ENCODE assay signal across 27 mouse cellular contexts in genomic region chr4:35173551-35173950, GRCm38 (mm10). TPM values are rescaled to one million over a fixed set of nuclear protein-coding genes. Genes with fewer than 3 reads are reported as not detected.
"Had no signal": no experiment of that assay in that cellular context is flagged by ENCODE, and none has a peak within 500 bp of the region (broad histone marks: within the 10 kb centered on the region; RNA-seq: fewer than 3 reads in every experiment).

No protein-coding gene starts in this region.

- H3K36me3 ChIP-seq: limb, embryonic 10.5 days; limb, embryonic 13.5 days; liver, embryonic 13.5 days; midbrain, embryonic 10.5 days; midbrain, embryonic 15.5 days; neural tube, embryonic 12.5 days; neural tube, embryonic 15.5 days had no signal

- H3K9me3 ChIP-seq: limb, embryonic 10.5 days; limb, embryonic 13.5 days; liver, embryonic 13.5 days; midbrain, embryonic 10.5 days; midbrain, embryonic 15.5 days; neural tube, embryonic 12.5 days; neural tube, embryonic 15.5 days had no signal

- H3K9ac ChIP-seq: limb, embryonic 13.5 days; liver, embryonic 13.5 days; midbrain, embryonic 15.5 days; neural tube, embryonic 12.5 days; neural tube, embryonic 15.5 days had no signal

- DNase-seq: kidney, adult 2 months; kidney, postnatal 25 days; layer of hippocampus, adult 9-11 months; liver, embryonic 13.5 days; lung, adult 2 months; right cerebral cortex, adult 18-20 months; right cerebral cortex, postnatal 14 days; thymus, adult 18-20 months; thymus, postnatal 36 days had no signal

- H3K4me3 ChIP-seq: layer of hippocampus, adult 2 months; limb, embryonic 10.5 days; limb, embryonic 13.5 days; liver, embryonic 13.5 days; megakaryocyte, embryonic 14.5 days; midbrain, embryonic 10.5 days; midbrain, embryonic 15.5 days; neural tube, embryonic 12.5 days; neural tube, embryonic 15.5 days had no signal

- H3K4me1 ChIP-seq: limb, embryonic 10.5 days; megakaryocyte, embryonic 14.5 days; midbrain, embryonic 10.5 days; midbrain, embryonic 15.5 days; neural tube, embryonic 12.5 days had no signal

- H3K27me3 ChIP-seq: limb, embryonic 13.5 days; liver, embryonic 13.5 days; megakaryocyte, embryonic 14.5 days; midbrain, embryonic 15.5 days; neural tube, embryonic 12.5 days; neural tube, embryonic 15.5 days had no signal

- H3K4me2 ChIP-seq: limb, embryonic 13.5 days; liver, embryonic 13.5 days; midbrain, embryonic 15.5 days; neural tube, embryonic 12.5 days; neural tube, embryonic 15.5 days had no signal

- H3K27ac ChIP-seq: kidney, postnatal 0 days; layer of hippocampus, adult 2 months; limb, embryonic 10.5 days; liver, embryonic 13.5 days; midbrain, embryonic 10.5 days; midbrain, embryonic 15.5 days; neural tube, embryonic 12.5 days; neural tube, embryonic 15.5 days had no signal

- ATAC-seq: midbrain, embryonic 15.5 days had no signal

RNA-seq across cellular contexts. Expression of gene Ifnk, which starts 21.7 kb away (rescaled TPM):
- total RNA-seq: layer of hippocampus, adult 2 months; layer of hippocampus, postnatal 25 days; left cerebral cortex, adult 18-20 months; left cerebral cortex, postnatal 25 days; liver, adult 2 months had no signal
- polyA plus RNA-seq: kidney, adult 2 months; kidney, postnatal 0 days; large intestine, adult 2 months; liver, adult 2 months; lung, adult 2 months; lung, embryonic 16.5 days; midbrain, embryonic 15.5 days; neural tube, embryonic 12.5 days; neural tube, embryonic 15.5 days; spleen, adult 2 months; testis, adult 2 months; urinary bladder, adult 2 months had no signal
